Mouse (Mus musculus): ENCODE data around the gene Tgm1.

The Tgm1 gene

GRCm38 (mm10) chr14:55671833-55672740 lies 41.6 kb downstream of the Tgm1 start, which contains the start of the genes Gmpr2 and Nedd8:
Gmpr2 (plus strand) TSS chr14:55671941.
Nedd8 (minus strand) TSS chr14:55672124.
- DNase-seq = peak; percentile 83

DNA sequence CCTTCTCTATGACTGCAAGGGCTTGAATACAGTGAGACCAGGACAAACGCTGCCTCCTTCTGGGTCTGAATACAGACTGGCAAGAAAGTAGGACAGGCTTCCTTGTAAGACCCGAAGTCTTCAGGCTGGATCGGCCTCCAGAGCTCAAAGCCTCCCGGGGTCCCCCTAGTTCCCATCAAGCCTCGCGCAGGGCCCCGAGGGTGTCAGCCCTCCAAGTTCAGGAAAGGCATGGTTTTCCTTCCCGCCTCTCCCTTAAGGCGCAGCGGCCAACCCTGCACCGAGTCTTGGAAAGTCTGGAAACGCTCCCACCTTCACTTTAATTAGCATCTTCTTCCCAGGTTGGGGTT lies 42.3 kb downstream of the Tgm1 start:
- no peak for DNase-seq

- no peak for DNase-seq
Observed at GRCm38 (mm10) chr14:55660636-55661035, 53.1 kb downstream of the Tgm1 start.

GRCm38 (mm10) chr14:55659960-55660573 lies 53.7 kb downstream of the Tgm1 start, which contains the start of gene Mdp1:
Mdp1 (minus strand) TSS chr14:55660508.
- peak; percentile 67 for DNase-seq

GRCm38 (mm10) chr14:55658011-55658410 lies 55.7 kb downstream of the Tgm1 start:
- no peak for DNase-seq

GRCm38 (mm10) chr14:55656935-55657334 lies 56.8 kb downstream of the Tgm1 start:
- DNase-seq = no peak

GRCm38 (mm10) chr14:55651528-55651927 lies 62.2 kb downstream of the Tgm1 start:
- no peak for DNase-seq
